Mouse (Mus musculus) ES-E14 (cell line): ENCODE measurements around the gene Prom2. TPM values are rescaled to one million over a fixed set of nuclear protein-coding genes. Genes with fewer than 3 reads are reported as not detected.

Experiments used
- DNase-seq: peaks from one replicate; pipeline ENCODE4 v3.0.0-alpha.2; 2013; ENCODE audit warnings: low read depth, low spot score
- H3K27ac ChIP-seq: 2 replicates; pipeline ENCODE4 v1.5.1; 2012; ENCODE audit warnings: low read depth, mild to moderate bottlenecking, low read length, moderate library complexity, mixed read lengths; ENCODE audit not compliant: poor library complexity, insufficient read depth, severe bottlenecking
- H3K36me3 ChIP-seq: 2 replicates; pipeline ENCODE4 v1.6.1; 2012; ENCODE audit warnings: mild to moderate bottlenecking, low read length, moderate library complexity, mixed read lengths; ENCODE audit not compliant: control insufficient read depth, poor library complexity, insufficient read depth, severe bottlenecking
- H3K4me1 ChIP-seq, 2 experiments: fragments of 150-350 bp in 1 of 2; sonication (generic) in 1 of 2; 2 replicates each; pipeline ENCODE4 v1.6.1; 2012; ENCODE audit warnings: low read length in 2 of 2, mild to moderate bottlenecking in 1 of 2, mixed read lengths in 1 of 2; ENCODE audit not compliant: control insufficient read depth in 2 of 2, insufficient read depth in 2 of 2, poor library complexity in 1 of 2
- H3K4me3 ChIP-seq, 2 experiments: fragments of 150-350 bp in 1 of 2; sonication (generic) in 1 of 2; 2 replicates each; pipeline ENCODE4 v1.5.1; 2012; ENCODE audit warnings: low read length in 2 of 2, low read depth in 1 of 2, mild to moderate bottlenecking in 1 of 2, mixed read lengths in 1 of 2; ENCODE audit not compliant: insufficient read depth in 1 of 2, poor library complexity in 1 of 2, severe bottlenecking in 1 of 2
- H3K9ac ChIP-seq: 2 replicates; pipeline ENCODE4 v1.6.1; 2012; ENCODE audit warnings: low read depth, mild to moderate bottlenecking, low read length, mixed read lengths; ENCODE audit not compliant: poor library complexity, insufficient read depth, severe bottlenecking
- H3K9me3 ChIP-seq: fragments of 150-350 bp; sonication (generic); 2 replicates; pipeline ENCODE4 v1.6.1; 2012; ENCODE audit warnings: low read depth, mild to moderate bottlenecking, low read length; ENCODE audit not compliant: control insufficient read depth, insufficient read depth
- CHD2 ChIP-seq: IDR thresholded peaks from 2 replicates; pipeline ENCODE4 v1.6.1; 2014; ENCODE audit warnings: mild to moderate bottlenecking, low read depth, low read length, inconsistent platforms
- HCFC1 ChIP-seq: IDR thresholded peaks from 2 replicates; pipeline ENCODE4 v1.6.1; 2012; ENCODE audit warnings: low read length, inconsistent platforms, borderline replicate concordance; ENCODE audit not compliant: insufficient read depth
- MAFK ChIP-seq: IDR thresholded peaks from 2 replicates; pipeline ENCODE4 v1.6.1; 2014; ENCODE audit warnings: mild to moderate bottlenecking, low read depth, low read length, inconsistent platforms; ENCODE audit not compliant: insufficient read depth
- ZC3H11A ChIP-seq: IDR thresholded peaks from 2 replicates; pipeline ENCODE4 v1.6.1; 2012; ENCODE audit warnings: low read depth, mild to moderate bottlenecking, inconsistent platforms, low read length, borderline replicate concordance
- ZNF384 ChIP-seq: IDR thresholded peaks from 2 replicates; pipeline ENCODE4 v1.6.1; 2012; ENCODE audit warnings: low read depth, low read length, inconsistent platforms
- in situ Hi-C, 2 experiments: fragments of 600-800 bp; cut with MboI; formaldehyde crosslinking; loops; one replicate each; pipeline ENCODE4 v1.15.1; 2025; ENCODE audit warnings: low sequenced_read_pairs in 2 of 2, inconsistent platforms in 1 of 2; ENCODE audit not compliant: unreplicated experiment in 2 of 2
- total RNA-seq: library from RNA; depleted of rRNA; stranded (reverse); fragments of 300-350 nt; gene quantifications from 2 replicates; pipeline ENCODE4 v1.2.3, GENCODE M21; 2012; rRNA removed

Gene Prom2
- total RNA-seq: 0.45 and 1.0 TPM in 2 replicates

DNA sequence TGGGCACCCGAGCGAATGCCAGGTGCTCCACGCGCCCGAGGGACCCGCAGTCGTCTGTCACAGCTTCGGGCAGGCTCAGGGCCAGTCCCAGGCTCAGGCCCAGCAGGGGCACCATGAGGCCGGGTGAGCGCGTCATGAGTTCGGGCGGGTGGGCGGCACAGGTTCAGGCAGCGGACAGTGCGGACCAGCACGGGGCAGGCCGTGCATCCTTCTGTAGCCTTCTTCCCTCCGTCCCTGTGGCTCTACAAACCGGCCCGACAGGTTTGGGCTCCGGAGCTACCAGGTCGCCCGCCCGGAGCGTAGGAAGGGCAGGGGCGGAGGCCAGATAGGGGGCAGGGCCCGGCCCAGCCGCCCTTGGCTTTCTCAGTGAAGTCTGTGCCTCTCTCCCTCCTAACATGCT lies at the start of gene Prom2:
Gene Prom2, minus strand, starts transcription at position 283 of the 400 bp plus-strand sequence.
- Histone ChIP-seq H3K27ac (no peak within 1 kb of the TSS), H3K4me3 (peak within 1 kb of the TSS; percentile 63 to 64), H3K9ac (peak within 1 kb of the TSS; percentile 27; the same call in 1 of the 2 replicates), H3K36me3 (no peaks in the 10 kb centered on the region), H3K4me1 (peaks cover 0 to 4% of the 10 kb centered on the region in 2 experiments; a peak in 1 of 4 replicates), H3K9me3 (no peaks in the 10 kb centered on the region)
- no peak for DNase-seq
- in situ Hi-C loops: no loop called here
- no peak for TF ChIP-seq MAFK
- no peak for TF ChIP-seq CHD2
- no peak for TF ChIP-seq ZC3H11A
- no peak for TF ChIP-seq ZNF384
- TF ChIP-seq HCFC1: no peak

DNA sequence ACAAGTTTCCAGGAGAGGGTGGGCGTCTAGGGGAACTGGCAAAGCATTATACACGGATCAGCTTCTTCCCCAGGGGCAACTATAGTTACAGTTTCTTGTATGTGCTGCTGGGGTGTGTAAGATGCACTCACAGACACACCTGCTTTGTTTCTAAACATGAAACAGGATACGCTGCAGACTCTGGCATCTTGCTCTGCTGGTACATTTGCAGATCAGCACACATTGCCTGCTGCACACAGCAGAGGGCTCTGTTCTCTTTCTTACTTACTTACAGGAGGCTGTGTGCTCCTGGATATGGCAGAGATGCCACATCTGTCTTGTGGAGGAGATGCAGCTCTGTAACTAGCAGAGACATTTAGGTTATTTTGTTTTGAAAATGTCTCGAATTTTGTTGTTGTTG lies 49.6 kb upstream of the Prom2 start:
- TF ChIP-seq MAFK: no peak
- TF ChIP-seq CHD2: no peak
- no peak for TF ChIP-seq ZNF384
- no peak for TF ChIP-seq HCFC1
- Histone ChIP-seq H3K4me3 (peak overlapping the region; percentile 70 to 80; a peak in 3 of 4 replicates), H3K36me3 (peaks cover 15% of the 10 kb centered on the region), H3K27ac (no peak overlapping the region), H3K9ac (peak overlapping the region; percentile 35; the same call in 1 of the 2 replicates), H3K4me1 (peaks cover 3 to 7% of the 10 kb centered on the region in 2 experiments; a peak in 3 of 4 replicates), H3K9me3 (no peaks in the 10 kb centered on the region)
- no peak for DNase-seq
- in situ Hi-C loops: no loop called here

DNA sequence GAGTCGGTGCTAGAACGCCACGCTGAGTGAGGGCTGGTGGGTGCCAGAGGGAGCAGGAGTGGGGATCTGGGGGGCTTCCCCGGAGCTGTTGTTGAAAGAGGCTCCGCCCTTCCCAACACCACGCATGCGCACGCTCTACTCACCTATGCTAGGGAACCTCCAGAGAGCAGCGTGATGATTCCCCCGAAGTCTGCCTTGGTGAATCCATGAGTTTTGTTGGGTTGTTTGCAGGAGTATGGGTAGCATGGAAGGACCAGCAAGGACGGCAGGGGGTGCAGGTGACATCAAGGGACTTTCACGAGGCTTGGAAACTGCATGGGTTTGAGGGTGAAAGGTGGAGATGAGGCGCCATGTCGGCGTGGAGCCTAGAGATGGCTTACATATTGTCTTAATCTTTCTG lies 48.9 kb upstream of the Prom2 start:
- Histone ChIP-seq H3K4me3 (peak overlapping the region; percentile 70 to 80), H3K4me1 (peaks cover 3 to 7% of the 10 kb centered on the region in 2 experiments; a peak in 3 of 4 replicates), H3K27ac (no peak overlapping the region), H3K9ac (peak overlapping the region; percentile 89), H3K9me3 (no peaks in the 10 kb centered on the region), H3K36me3 (peaks cover 14% of the 10 kb centered on the region)
- peak; percentile 57 for DNase-seq
- in situ Hi-C loops: no loop called here
- no peak for TF ChIP-seq HCFC1
- TF ChIP-seq ZC3H11A: no peak
- no peak for TF ChIP-seq ZNF384
- TF ChIP-seq CHD2: no peak
- TF ChIP-seq MAFK: no peak

DNA sequence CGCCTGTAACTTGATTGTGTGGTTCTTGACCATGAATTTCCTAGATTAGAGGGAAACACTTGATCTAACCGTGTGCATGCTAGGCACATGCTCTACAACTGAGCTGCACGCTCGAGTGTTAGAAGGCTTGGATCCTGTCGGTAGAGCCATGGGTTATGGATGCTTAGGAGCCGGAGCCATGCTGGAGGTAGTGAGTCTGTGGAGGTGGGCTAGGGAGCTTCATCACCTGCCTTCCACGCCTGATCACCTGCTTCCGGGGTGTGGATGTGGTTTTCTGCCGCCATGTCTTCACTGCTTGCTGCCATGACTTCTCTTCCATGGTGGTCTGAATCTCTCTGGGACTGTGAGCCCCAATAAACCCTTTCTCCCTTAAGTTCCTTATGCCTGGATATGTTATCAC lies 47.6 kb upstream of the Prom2 start:
- no peak for DNase-seq
- in situ Hi-C loops: no loop called here
- peak overlapping the region; percentile 84 to 91; a peak in 2 of 4 replicates for H3K4me3 ChIP-seq
- H3K27ac ChIP-seq: no peak overlapping the region
- H3K4me1 ChIP-seq: peaks cover 3 to 7% of the 10 kb centered on the region in 2 experiments; a peak in 3 of 4 replicates
- H3K36me3 ChIP-seq: peaks cover 7% of the 10 kb centered on the region; the same call in 1 of the 2 replicates
- TF ChIP-seq ZNF384: no peak
- no peak for TF ChIP-seq CHD2
- TF ChIP-seq HCFC1: no peak
- TF ChIP-seq ZC3H11A: no peak
- no peak for TF ChIP-seq MAFK
- H3K9ac ChIP-seq: peak overlapping the region; percentile 40; the same call in 1 of the 2 replicates
- no peaks in the 10 kb centered on the region for H3K9me3 ChIP-seq

DNA sequence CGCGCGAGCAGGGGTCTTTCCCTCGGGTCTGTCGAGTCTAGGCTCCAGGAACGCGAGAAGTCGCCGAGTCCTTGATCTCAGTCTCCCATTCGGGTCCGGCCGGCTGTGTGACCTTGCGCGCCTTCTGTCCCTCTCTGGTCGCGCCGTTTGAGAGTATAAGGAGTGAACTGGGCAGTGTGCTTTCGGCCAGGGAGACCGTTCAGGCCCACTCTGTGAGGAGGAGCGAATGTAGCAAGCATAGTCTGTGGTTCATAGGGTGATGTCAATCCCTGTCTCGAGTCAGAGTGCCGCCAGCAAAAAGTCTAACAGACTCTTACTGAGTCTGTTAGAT lies 46.2 kb upstream of the Prom2 start:
- Histone ChIP-seq H3K4me1 (peaks cover 3 to 7% of the 10 kb centered on the region in 2 experiments; a peak in 3 of 4 replicates), H3K9ac (peak overlapping the region; percentile 91), H3K27ac (peak overlapping the region; percentile 82; the same call in 1 of the 2 replicates), H3K4me3 (peak overlapping the region; percentile 84 to 91), H3K9me3 (no peaks in the 10 kb centered on the region), H3K36me3 (peaks cover 4% of the 10 kb centered on the region; the same call in 1 of the 2 replicates)
- DNase-seq: no peak
- TF ChIP-seq CHD2: peak; percentile 44; the same call in 1 of the 2 replicates
- 0 out of 2 replicates have a peak, but pooled peaks have one; percentile 0 for TF ChIP-seq HCFC1
- TF ChIP-seq ZNF384: no peak
- TF ChIP-seq ZC3H11A: no peak
- TF ChIP-seq MAFK: no peak
- in situ Hi-C loops: no loop called here
